Mouse (Mus musculus) ES-Bruce4 (cell line): Measurements from ENCODE around the gene Scmh1. TPM values are rescaled to one million over a fixed set of nuclear protein-coding genes. Genes with fewer than 3 reads are reported as not detected.

Experiments
- H3K27ac ChIP-seq: 2 replicates; pipeline ENCODE4 v1.5.1; 2012; ENCODE audit warnings: low read length, inconsistent platforms; ENCODE audit not compliant: insufficient read depth
- H3K27me3 ChIP-seq: 2 replicates; pipeline ENCODE4 v1.6.1; 2012; ENCODE audit warnings: mild to moderate bottlenecking, low read length, inconsistent platforms; ENCODE audit not compliant: control insufficient read depth, poor library complexity, insufficient read depth, severe bottlenecking
- H3K36me3 ChIP-seq: 2 replicates; pipeline ENCODE4 v1.6.1; 2012; ENCODE audit warnings: inconsistent platforms, mild to moderate bottlenecking, low read length, moderate library complexity; ENCODE audit not compliant: control insufficient read depth, poor library complexity, insufficient read depth, severe bottlenecking
- H3K4me1 ChIP-seq: one replicate; pipeline ENCODE4 v1.8.1; 2011; ENCODE audit warnings: low read length; ENCODE audit not compliant: control insufficient read depth, insufficient read depth
- H3K4me3 ChIP-seq: 2 replicates; pipeline ENCODE4 v1.5.1; 2011; ENCODE audit warnings: low read depth, mild to moderate bottlenecking, low read length
- H3K9ac ChIP-seq: 2 replicates; pipeline ENCODE4 v1.6.1; 2012; ENCODE audit warnings: low read depth, mild to moderate bottlenecking, inconsistent platforms; ENCODE audit not compliant: poor library complexity, severe bottlenecking
- H3K9me3 ChIP-seq: replicated peaks from 2 replicates; pipeline ENCODE4 v1.6.1; 2012; ENCODE audit warnings: mild to moderate bottlenecking, low read length, inconsistent platforms; ENCODE audit not compliant: control insufficient read depth, poor library complexity, insufficient read depth, severe bottlenecking
- CTCF ChIP-seq: IDR thresholded peaks from one replicate; pipeline ENCODE4 v1.8.1; 2011; ENCODE audit warnings: low read depth, low read length
- EP300 ChIP-seq: IDR thresholded peaks from 2 replicates; pipeline ENCODE4 v1.6.1; 2011; ENCODE audit warnings: low read depth, low read length; ENCODE audit not compliant: insufficient read depth
- POLR2A ChIP-seq: IDR thresholded peaks from one replicate; pipeline ENCODE4 v1.8.1; 2011; ENCODE audit warnings: low read length; ENCODE audit not compliant: insufficient read depth
- polyA plus RNA-seq: library from polyadenylated mRNA; stranded (reverse); fragments of >200 nt; gene quantifications from 2 replicates; pipeline ENCODE4 v1.2.4, GENCODE M21; 2011; ENCODE audit warnings: low read depth; ENCODE audit not compliant: missing spikeins, insufficient read depth, insufficient read length

Scmh1 gene
- polyA plus RNA-seq, 1 experiment = 42.5 TPM

DNA sequence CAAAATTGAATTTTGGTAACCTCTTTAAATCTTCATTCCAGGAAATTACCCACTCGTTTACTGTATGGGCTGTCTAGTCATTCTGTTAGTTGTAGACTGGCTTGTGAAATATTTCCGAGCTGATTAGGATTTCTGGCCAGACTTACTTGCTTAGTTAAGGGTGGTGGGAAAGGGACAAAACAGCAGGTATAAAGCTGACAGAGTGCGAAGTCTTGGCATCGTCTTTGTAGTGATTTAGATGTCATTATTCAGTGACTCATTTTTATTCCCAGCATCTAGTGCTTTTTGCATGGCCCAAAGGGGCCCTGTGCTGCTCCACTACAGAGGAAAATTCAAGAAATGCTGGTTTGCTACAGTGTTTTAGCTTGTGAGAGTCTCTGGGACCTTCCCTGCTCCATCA lies 56.7 kb downstream of the Scmh1 start:
- H3K36me3 ChIP-seq = no peaks in the 10 kb centered on the region
- H3K9ac ChIP-seq = no peak overlapping the region
- H3K9me3 ChIP-seq = no peaks in the 10 kb centered on the region
- H3K4me3 ChIP-seq = no peak overlapping the region
- H3K27me3 ChIP-seq = no peaks in the 10 kb centered on the region
- TF ChIP-seq CTCF = no peak
- no peak for TF ChIP-seq EP300
- no peak for TF ChIP-seq POLR2A
- H3K4me1 ChIP-seq = no peaks in the 10 kb centered on the region
- H3K27ac ChIP-seq = no peak overlapping the region

DNA sequence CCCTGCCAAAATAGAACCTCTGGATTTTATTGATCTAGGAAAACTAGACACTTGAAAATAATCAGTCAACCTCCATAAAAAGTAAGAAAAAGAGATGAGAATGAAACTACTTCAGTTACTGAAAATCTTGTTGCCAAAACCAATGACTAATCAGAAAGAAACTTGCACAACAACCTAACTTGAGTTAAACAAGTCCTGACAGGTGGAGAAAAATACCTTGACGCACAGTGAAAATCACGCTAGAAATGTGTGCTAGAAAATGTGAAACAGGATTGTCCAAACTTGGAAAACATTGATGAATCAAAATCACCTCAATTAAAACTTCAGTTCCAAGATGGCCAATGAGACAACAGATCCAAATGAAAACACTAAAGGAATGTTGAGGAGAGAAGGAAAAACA lies 67.9 kb downstream of the Scmh1 start:
- TF ChIP-seq CTCF (no peak), POLR2A (no peak), EP300 (no peak)
- Histone ChIP-seq H3K9ac (no peak overlapping the region), H3K4me3 (no peak overlapping the region), H3K9me3 (no peaks in the 10 kb centered on the region), H3K4me1 (no peaks in the 10 kb centered on the region), H3K27ac (no peak overlapping the region), H3K27me3 (no peaks in the 10 kb centered on the region), H3K36me3 (no peaks in the 10 kb centered on the region)

DNA sequence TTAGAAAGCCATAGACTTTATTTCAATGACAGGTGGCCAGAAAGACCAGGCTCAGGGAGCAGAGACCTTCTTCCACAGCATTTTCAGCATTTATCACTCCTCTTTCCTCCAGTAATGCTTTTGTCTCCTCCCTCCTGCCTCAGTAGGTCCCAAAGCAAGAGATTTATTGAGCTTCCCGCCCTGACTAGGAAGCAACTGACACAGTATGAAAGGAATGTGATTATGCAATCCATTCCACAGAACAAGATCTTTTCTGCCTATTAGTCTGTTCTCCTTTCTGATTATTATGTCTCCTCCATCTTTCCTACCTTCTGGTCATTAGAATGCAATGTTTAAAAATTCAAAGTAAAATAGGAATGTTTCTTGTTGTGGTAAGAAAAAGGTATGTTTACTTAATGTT lies 82.6 kb downstream of the Scmh1 start:
- TF ChIP-seq EP300 = no peak
- no peak for TF ChIP-seq CTCF
- no peak for TF ChIP-seq POLR2A
- Histone ChIP-seq H3K36me3 (peaks cover 2% of the 10 kb centered on the region; the same call in 1 of the 2 replicates), H3K27me3 (no peaks in the 10 kb centered on the region), H3K9me3 (no peaks in the 10 kb centered on the region), H3K4me3 (no peak overlapping the region), H3K27ac (no peak overlapping the region), H3K9ac (no peak overlapping the region), H3K4me1 (no peaks in the 10 kb centered on the region)

DNA sequence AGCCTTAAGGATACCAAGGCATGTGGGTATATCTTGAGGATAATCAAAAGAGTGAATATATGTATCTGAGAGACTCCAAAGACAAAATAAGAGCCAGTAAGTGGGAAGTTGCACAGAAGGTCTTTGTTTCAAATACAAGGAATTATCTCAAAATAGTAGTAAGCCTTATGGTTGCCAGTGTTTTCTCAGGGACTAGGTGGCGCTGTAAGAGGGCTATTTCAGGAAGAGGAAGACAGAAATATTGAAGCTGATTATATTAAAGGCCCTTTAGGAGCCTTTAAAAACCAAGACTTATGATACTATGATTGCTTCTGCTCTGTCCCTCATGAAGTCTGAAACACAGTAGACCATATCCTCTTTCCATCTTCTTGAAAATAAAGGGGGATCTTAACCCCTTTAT lies 101.9 kb downstream of the Scmh1 start:
- Histone ChIP-seq H3K36me3 (no peaks in the 10 kb centered on the region; the same call in 1 of the 2 replicates), H3K4me1 (no peaks in the 10 kb centered on the region)

DNA sequence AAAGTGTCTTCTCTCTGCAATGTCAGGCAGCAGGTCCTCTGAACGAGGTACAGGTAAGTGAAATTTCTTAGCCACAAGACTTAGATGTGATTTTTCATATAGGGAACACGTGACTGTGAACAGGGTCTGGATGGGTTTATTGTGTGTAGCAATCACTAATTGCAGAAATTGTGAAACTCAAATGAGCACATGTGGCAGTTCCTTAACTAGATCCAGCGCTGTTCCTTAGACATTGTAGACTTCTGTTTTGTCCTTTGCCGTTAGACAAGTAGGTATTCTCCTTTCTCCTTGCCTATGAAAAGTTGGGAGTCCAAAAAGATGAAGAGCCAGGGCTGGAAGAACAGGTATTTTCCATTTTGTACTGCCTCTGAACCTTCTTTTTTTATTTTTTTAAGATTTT lies 106.1 kb downstream of the Scmh1 start:
- H3K36me3 ChIP-seq = no peaks in the 10 kb centered on the region
- H3K27me3 ChIP-seq = no peaks in the 10 kb centered on the region
- TF ChIP-seq EP300 = no peak
- no peak for TF ChIP-seq POLR2A
- no peak for TF ChIP-seq CTCF
- no peak overlapping the region for H3K9ac ChIP-seq
- H3K9me3 ChIP-seq = no peaks in the 10 kb centered on the region
- no peak overlapping the region for H3K4me3 ChIP-seq
- H3K4me1 ChIP-seq = no peaks in the 10 kb centered on the region
- H3K27ac ChIP-seq = no peak overlapping the region

More for the DNA sequence above, 101.9 kb downstream of the Scmh1 start:
- no peaks in the 10 kb centered on the region for H3K9me3 ChIP-seq
- H3K27ac ChIP-seq = no peak overlapping the region
- no peak overlapping the region for H3K4me3 ChIP-seq
- H3K9ac ChIP-seq = no peak overlapping the region
- TF ChIP-seq EP300 (no peak), CTCF (no peak), POLR2A (no peak)
- H3K27me3 ChIP-seq = no peaks in the 10 kb centered on the region

DNA sequence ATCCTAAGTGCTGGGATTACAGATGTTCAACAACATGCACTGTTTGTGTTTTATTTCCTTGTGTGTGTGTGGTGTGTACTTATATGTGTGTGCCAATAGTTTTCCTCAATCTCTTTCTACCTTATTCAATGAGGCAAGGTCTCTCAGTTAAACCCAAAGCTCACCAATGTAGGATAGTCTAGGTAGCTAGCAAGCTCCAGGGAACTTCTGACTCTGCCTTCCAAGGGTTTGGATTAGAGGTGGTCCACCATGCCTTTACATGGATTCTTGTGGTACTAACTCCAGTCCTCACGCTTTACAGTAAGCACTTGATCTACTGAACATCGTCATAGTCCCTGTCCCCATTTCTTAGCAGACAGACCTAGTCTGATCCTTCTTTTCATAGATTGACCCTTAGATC lies 109.3 kb downstream of the Scmh1 start:
- TF ChIP-seq POLR2A = no peak
- TF ChIP-seq EP300 = no peak
- no peak for TF ChIP-seq CTCF
- H3K27me3 ChIP-seq = no peaks in the 10 kb centered on the region
- no peaks in the 10 kb centered on the region for H3K36me3 ChIP-seq

More for the DNA sequence above, 109.3 kb downstream of the Scmh1 start:
- peaks cover 3% of the 10 kb centered on the region for H3K4me1 ChIP-seq
- H3K4me3 ChIP-seq = no peak overlapping the region
- H3K9ac ChIP-seq = no peak overlapping the region
- H3K9me3 ChIP-seq = no peaks in the 10 kb centered on the region
- H3K27ac ChIP-seq = no peak overlapping the region
